Mouse (Mus musculus) liver, embryonic 16.5 days (tissue): ENCODE results near the gene Ttc9. TPM values are rescaled to one million over a fixed set of nuclear protein-coding genes. Genes with fewer than 3 reads are reported as not detected.

ENCODE experiments used
- ATAC-seq: fragments of 200-750 bp; cut with Nextera tagmentation; 2 replicates; pipeline ENCODE4 v1.8.0; 2017; ENCODE audit warnings: low read depth, mild to moderate bottlenecking, moderate number of reproducible peaks, moderate library complexity
- H3K27ac ChIP-seq: fragments of 300-500 bp; sonication (generic); 2 replicates; pipeline ENCODE4 v1.5.1; 2014; ENCODE audit warnings: mild to moderate bottlenecking, low read length
- H3K27me3 ChIP-seq: fragments of 300-500 bp; sonication (generic); 2 replicates; pipeline ENCODE4 v1.6.1; 2014; ENCODE audit warnings: low read depth, low read length, mixed read lengths; ENCODE audit not compliant: control insufficient read depth, insufficient read depth
- H3K36me3 ChIP-seq: fragments of 300-500 bp; sonication (generic); 2 replicates; pipeline ENCODE4 v1.6.1; 2014; ENCODE audit warnings: mild to moderate bottlenecking; ENCODE audit not compliant: control insufficient read depth, insufficient read depth
- H3K4me1 ChIP-seq: fragments of 300-500 bp; sonication (generic); 2 replicates; pipeline ENCODE4 v1.6.1; 2014; ENCODE audit warnings: low read depth, low read length, mixed read lengths; ENCODE audit not compliant: control insufficient read depth
- H3K4me2 ChIP-seq: fragments of 300-500 bp; sonication (generic); 2 replicates; pipeline ENCODE4 v1.6.1; 2014; ENCODE audit warnings: low read depth, low read length, mixed read lengths
- H3K4me3 ChIP-seq: fragments of 300-500 bp; sonication (generic); 2 replicates; pipeline ENCODE4 v1.5.1; 2014; ENCODE audit warnings: low read depth, mild to moderate bottlenecking, low read length
- H3K9ac ChIP-seq: fragments of 300-500 bp; sonication (generic); 2 replicates; pipeline ENCODE4 v1.6.1; 2014; ENCODE audit warnings: low read depth, low read length
- H3K9me3 ChIP-seq: fragments of 300-500 bp; sonication (generic); replicated peaks from 2 replicates; pipeline ENCODE4 v1.6.1; 2016; ENCODE audit warnings: low read length; ENCODE audit not compliant: control insufficient read depth
- WGBS: fragments of 180-500 bp; shearing (Covaris S2); extraction: QIAGEN DNeasy Blood & Tissue Kit; methylation state at CpG from one replicate; pipeline ENCODE4 v1.1.7; 2014; ENCODE audit not compliant: insufficient replicate concordance; 5-methylcytosine and 5-hydroxymethylcytosine counted together
- polyA plus RNA-seq: library from polyadenylated mRNA; unstranded; fragments of >200 nt; fragmentation: Nextera tagmentation; extraction: Ambion mirVana; gene quantifications from 2 replicates; pipeline ENCODE4 v1.2.1, GENCODE M21; 2015

The Ttc9 gene
- polyA plus RNA-seq, 1 experiment from 2014 or later = 0.44 TPM

GRCm38 (mm10) chr12:81642361-81643082, 11.5 kb downstream of the Ttc9 start:
- Histone ChIP-seq H3K27ac (no peak overlapping the region), H3K4me2 (no peak overlapping the region), H3K27me3 (no peaks in the 10 kb centered on the region), H3K9ac (no peak overlapping the region), H3K36me3 (no peaks in the 10 kb centered on the region), H3K4me1 (no peaks in the 10 kb centered on the region), H3K9me3 (no peaks in the 10 kb centered on the region), H3K4me3 (no peak overlapping the region)
- ATAC-seq = no peak
- WGBS = 57% methylated on average over 11 of the region's 11 CpGs

DNA sequence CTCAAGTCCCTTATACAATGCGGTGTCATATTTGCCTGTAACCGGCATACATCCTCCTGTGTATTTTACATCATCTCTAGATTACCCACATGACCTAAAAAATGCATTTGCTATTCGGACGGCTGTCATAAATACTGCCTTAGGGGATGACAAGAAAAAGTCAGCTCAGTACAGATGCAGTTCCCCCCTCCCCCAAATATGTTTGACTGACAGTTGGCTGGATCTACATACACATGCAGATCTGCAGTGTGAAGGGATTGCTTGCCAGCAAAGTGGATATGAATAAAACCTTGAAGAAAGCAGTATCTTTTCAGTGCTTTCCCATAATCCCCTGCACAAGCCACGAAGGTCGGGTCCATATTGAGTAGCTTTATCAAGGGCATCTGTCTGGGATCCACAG, 15.8 kb downstream of the Ttc9 start:
- no peak overlapping the region for H3K4me2 ChIP-seq
- ATAC-seq = no peak
- 64% methylated on average over 6 of the region's 6 CpGs for WGBS

DNA sequence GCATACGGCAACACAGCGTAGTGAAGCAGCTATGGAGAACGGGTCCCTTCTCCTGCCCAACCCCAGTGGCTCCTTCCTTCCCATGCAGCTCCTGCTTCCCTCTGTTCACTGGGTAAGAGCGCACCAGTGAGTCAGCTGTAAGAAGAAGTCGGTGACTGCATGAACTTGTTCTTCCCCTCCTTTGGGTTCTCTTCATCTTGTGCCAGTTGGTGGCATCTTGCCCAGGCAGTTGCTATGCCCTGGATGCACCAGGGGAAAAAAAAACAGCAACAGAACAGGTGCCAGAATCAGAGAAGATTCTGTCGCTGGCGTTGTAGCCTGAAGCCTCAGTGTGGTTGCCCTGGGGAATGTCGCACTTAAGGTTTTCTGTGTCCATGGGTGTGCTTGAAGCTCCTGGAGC, 22.3 kb downstream of the Ttc9 start:
- Histone ChIP-seq H3K27me3 (no peaks in the 10 kb centered on the region), H3K9ac (no peak overlapping the region), H3K27ac (no peak overlapping the region), H3K36me3 (no peaks in the 10 kb centered on the region), H3K9me3 (no peaks in the 10 kb centered on the region), H3K4me1 (no peaks in the 10 kb centered on the region), H3K4me2 (no peak overlapping the region), H3K4me3 (no peak overlapping the region)
- ATAC-seq = no peak
- 71% methylated on average over 8 of the region's 8 CpGs for WGBS

More for the DNA sequence above, 15.8 kb downstream of the Ttc9 start:
- Histone ChIP-seq H3K36me3 (no peaks in the 10 kb centered on the region), H3K4me1 (no peaks in the 10 kb centered on the region), H3K4me3 (no peak overlapping the region), H3K27ac (no peak overlapping the region), H3K9ac (no peak overlapping the region), H3K27me3 (no peaks in the 10 kb centered on the region), H3K9me3 (no peaks in the 10 kb centered on the region)

DNA sequence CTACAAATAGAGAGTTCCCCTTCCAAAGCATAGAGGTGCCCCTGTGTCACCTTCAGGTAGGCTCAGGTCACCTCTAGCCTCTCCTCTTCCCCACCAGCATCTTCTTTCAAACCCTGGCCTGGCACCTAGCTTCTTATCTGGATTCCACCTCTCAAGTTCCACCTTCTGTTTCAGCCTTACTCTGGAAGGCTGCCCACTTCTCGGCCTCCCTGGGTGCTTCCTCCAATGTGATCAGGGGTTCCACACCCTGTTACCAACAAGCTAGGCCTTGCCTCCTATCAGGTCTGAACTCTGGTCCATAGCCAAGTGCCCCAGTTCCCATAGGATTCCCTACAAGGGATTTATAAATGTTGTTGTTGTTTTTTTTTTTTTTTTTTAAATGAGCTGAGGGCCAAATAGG, 26.3 kb downstream of the Ttc9 start:
- no peak overlapping the region for H3K27ac ChIP-seq
- no peak overlapping the region for H3K4me2 ChIP-seq
- no peaks in the 10 kb centered on the region for H3K36me3 ChIP-seq
- no peaks in the 10 kb centered on the region for H3K4me1 ChIP-seq
- no peak overlapping the region for H3K4me3 ChIP-seq
- ATAC-seq = no peak
- H3K9ac ChIP-seq = no peak overlapping the region
- 55% methylated on average over 1 of the region's 1 CpGs for WGBS
- no peaks in the 10 kb centered on the region for H3K9me3 ChIP-seq
- H3K27me3 ChIP-seq = no peaks in the 10 kb centered on the region

DNA sequence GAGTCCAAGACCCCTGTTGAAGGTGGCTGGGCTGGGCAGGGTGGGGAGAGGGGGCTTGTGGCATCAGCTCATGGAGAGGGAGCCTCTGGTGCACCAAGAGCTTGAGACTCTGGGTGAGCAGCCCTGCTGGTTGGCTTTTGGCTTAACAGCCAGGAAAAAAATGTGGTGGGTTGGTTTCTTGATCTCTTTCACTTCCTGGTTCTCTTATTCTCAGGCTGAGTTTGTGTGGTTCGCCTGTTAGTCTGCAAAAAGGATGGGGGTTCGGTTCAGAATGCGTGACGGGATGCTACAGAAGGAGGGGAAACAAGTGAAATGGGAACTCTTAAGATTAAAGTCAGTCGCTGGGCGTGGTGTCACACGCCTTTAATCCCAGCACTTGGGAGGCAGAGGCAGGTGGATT, 27.0 kb downstream of the Ttc9 start:
- Histone ChIP-seq H3K4me2 (no peak overlapping the region), H3K4me1 (no peaks in the 10 kb centered on the region), H3K27ac (no peak overlapping the region), H3K36me3 (no peaks in the 10 kb centered on the region), H3K9me3 (no peaks in the 10 kb centered on the region), H3K27me3 (no peaks in the 10 kb centered on the region), H3K4me3 (no peak overlapping the region), H3K9ac (no peak overlapping the region)
- ATAC-seq = no peak
- WGBS = 58% methylated on average over 7 of the region's 7 CpGs

DNA sequence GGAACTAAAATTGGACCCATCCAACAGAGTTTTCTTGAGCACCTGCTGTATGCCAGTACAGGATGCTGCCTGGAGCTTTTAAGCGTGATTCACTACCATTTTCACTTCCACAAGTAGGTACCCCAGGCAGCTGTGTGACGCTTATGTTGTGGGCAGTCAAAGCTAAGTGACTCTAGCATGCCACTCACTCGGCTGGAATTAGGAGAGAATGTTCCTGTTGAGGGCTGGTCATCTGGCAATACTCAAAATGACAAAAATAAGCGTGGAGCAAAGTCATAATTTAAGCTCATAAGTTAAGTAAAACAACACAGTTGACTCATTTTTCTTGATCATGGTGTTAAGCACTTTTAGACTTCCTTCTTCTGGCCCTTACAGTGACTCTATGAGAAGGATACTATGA, 31.0 kb downstream of the Ttc9 start:
- Histone ChIP-seq H3K4me2 (no peak overlapping the region), H3K4me3 (no peak overlapping the region), H3K9me3 (no peaks in the 10 kb centered on the region), H3K27ac (no peak overlapping the region), H3K27me3 (no peaks in the 10 kb centered on the region), H3K4me1 (no peaks in the 10 kb centered on the region), H3K9ac (no peak overlapping the region), H3K36me3 (no peaks in the 10 kb centered on the region)
- WGBS = 44% methylated on average over 4 of the region's 4 CpGs
- no peak for ATAC-seq

- 33% methylated on average over 9 of the region's 9 CpGs for WGBS
- no peaks in the 10 kb centered on the region for H3K4me1 ChIP-seq
- no peak overlapping the region for H3K27ac ChIP-seq
- H3K9ac ChIP-seq = no peak overlapping the region
- no peaks in the 10 kb centered on the region for H3K9me3 ChIP-seq
- H3K4me2 ChIP-seq = no peak overlapping the region
- no peaks in the 10 kb centered on the region for H3K27me3 ChIP-seq
- no peak for ATAC-seq
- no peaks in the 10 kb centered on the region for H3K36me3 ChIP-seq
- H3K4me3 ChIP-seq = no peak overlapping the region
These were observed 32.1 kb downstream of the Ttc9 start for GRCm38 (mm10) chr12:81663116-81663515.

GRCm38 (mm10) chr12:81663906-81664305, 32.9 kb downstream of the Ttc9 start:
- ATAC-seq = no peak
- 71% methylated on average over 5 of the region's 5 CpGs for WGBS

GRCm38 (mm10) chr12:81668406-81668805, 37.4 kb downstream of the Ttc9 start:
- Histone ChIP-seq H3K4me1 (no peaks in the 10 kb centered on the region), H3K4me2 (no peak overlapping the region), H3K4me3 (no peak overlapping the region), H3K9me3 (no peaks in the 10 kb centered on the region), H3K27me3 (no peaks in the 10 kb centered on the region), H3K9ac (no peak overlapping the region), H3K36me3 (no peaks in the 10 kb centered on the region), H3K27ac (no peak overlapping the region)
- WGBS = 71% methylated on average over 9 of the region's 9 CpGs
- no peak for ATAC-seq

More at GRCm38 (mm10) chr12:81663906-81664305, 32.9 kb downstream of the Ttc9 start:
- Histone ChIP-seq H3K4me3 (no peak overlapping the region), H3K9me3 (no peaks in the 10 kb centered on the region), H3K4me2 (no peak overlapping the region), H3K27ac (no peak overlapping the region), H3K27me3 (no peaks in the 10 kb centered on the region), H3K4me1 (no peaks in the 10 kb centered on the region), H3K9ac (no peak overlapping the region), H3K36me3 (no peaks in the 10 kb centered on the region)
